Mouse (Mus musculus): ENCODE results near the gene Selenoi. TPM values are rescaled to one million over a fixed set of nuclear protein-coding genes. Genes with fewer than 3 reads are reported as not detected.
A peak's percentile ranks its signal among the peaks of the same experiment; 100 is the strongest.
"Not testable (repeated sequence)": the region's sequence is repeated elsewhere in the genome, so short reads cannot be mapped to it uniquely, and the experiment has no call there.

Selenoi gene
- polyA plus RNA-seq, 1 experiment from 2014 or later = 22.0 TPM

DNA sequence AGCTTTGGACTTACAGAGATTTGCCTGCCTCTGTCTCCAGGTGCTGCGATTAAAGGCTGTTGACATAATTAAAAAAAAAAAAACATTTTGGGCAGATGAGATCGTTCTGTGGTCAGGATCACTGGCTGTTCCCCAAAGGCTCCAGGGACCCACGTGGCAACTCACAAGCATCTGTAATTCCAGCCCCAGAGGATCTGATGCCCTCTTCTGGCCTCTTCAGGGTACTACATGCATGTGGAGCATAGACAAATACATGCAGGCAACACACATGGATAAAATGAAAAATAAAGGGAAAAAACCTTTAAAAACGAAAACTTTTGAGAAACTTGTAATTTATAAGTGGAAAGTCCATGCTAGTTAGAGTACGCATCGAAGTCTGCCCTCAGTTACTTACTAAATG is 25.1 kb upstream of the Selenoi start:
- H3K4me1 ChIP-seq (replicated peaks) = 0 out of 2 replicates have a peak, but pooled peaks cover 4% of the 10 kb centered on the region
- H3K36me3 ChIP-seq = no peaks in the 10 kb centered on the region
- H3K4me2 ChIP-seq = no peak overlapping the region
- no peaks in the 10 kb centered on the region for H3K9me3 ChIP-seq
- no peak overlapping the region for H3K9ac ChIP-seq (replicated peaks)
- H3K27me3 ChIP-seq = no peaks in the 10 kb centered on the region
- ATAC-seq (ENCODE audit: insufficient number of reproducible peaks, insufficient read depth, low FRiP score, low TSS enrichment, low read depth) = no peak
- no peak overlapping the region for H3K4me3 ChIP-seq (replicated peaks)
- H3K27ac ChIP-seq = no peak overlapping the region
- WGBS = 73% methylated on average over 6 of the region's 6 CpGs

DNA sequence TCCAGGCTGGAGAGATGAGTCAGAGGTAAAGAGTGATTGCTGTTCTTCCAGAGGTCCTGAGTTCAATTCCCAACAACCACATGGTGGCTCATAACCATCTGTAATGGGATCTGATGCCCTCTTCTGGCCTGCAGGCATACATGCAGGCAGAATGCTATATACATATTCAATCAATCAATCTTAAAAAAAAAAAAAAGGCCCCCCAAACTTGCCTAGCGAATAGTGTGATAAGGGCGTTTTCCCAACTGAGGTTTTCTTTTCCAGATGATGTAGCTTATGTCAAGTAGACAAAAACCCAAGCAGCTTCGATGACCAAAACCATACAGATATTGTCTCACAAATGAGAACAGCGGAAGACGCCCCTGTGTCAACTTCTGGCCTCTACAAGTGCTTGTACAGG is 21.6 kb upstream of the Selenoi start:
- not testable (repeated sequence) for ATAC-seq (ENCODE audit: insufficient number of reproducible peaks, insufficient read depth, low FRiP score, low TSS enrichment, low read depth); H3K4me3 ChIP-seq (replicated peaks); H3K27ac ChIP-seq; H3K36me3 ChIP-seq; H3K4me1 ChIP-seq (replicated peaks); H3K9ac ChIP-seq (replicated peaks); H3K27me3 ChIP-seq; H3K4me2 ChIP-seq; H3K9me3 ChIP-seq
- WGBS = 88% methylated on average over 5 of the region's 5 CpGs

DNA sequence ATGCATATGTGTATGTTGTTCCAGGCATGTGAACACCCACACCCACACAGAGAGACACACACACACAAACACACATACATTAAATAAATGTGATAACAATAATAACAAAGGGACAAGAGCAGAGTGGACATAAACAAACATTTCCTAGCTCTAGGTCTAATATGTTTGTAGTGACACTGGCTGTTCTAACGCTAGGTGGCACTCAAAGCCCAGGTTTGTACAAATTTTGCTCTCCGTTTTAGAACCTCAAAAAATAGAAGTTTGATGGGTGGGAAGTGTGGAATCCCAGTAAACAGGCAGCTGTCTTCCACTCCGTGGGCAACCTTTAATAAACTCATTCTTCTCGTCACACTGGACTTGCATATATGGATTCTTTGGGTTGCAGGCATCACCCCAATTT is 17.5 kb upstream of the Selenoi start:
- Histone ChIP-seq H3K36me3 (no peaks in the 10 kb centered on the region), H3K27ac (no peak overlapping the region), H3K9me3 (no peaks in the 10 kb centered on the region), H3K4me2 (no peak overlapping the region), H3K4me3 (replicated peaks) (no peak overlapping the region), H3K27me3 (no peaks in the 10 kb centered on the region), H3K4me1 (replicated peaks) (no peaks in the 10 kb centered on the region), H3K9ac (replicated peaks) (no peak overlapping the region)
- ATAC-seq (ENCODE audit: insufficient number of reproducible peaks, insufficient read depth, low FRiP score, low TSS enrichment, low read depth) = no peak
- WGBS = 8% methylated on average over 4 of the region's 4 CpGs

DNA sequence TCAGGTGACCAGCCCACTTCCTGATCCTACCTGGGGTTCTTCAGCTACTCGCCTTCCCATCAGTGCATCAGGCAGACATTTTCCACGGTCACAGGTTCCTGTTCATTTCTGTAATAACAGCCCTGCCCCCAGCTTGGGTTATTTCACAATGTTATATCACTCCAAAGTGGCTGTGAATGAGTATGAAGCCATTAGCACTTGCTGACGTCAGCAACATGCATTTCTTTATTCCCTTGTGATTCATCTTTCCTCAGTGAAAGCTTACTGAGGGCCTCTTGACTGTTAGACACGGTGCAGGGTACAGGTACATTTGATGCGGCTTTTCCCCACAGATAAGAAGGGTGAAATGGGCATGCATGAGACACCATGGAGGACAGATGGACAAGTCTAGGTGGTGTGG is 16.4 kb upstream of the Selenoi start:
- 77% methylated on average over 5 of the region's 5 CpGs for WGBS
- H3K27ac ChIP-seq = no peak overlapping the region
- no peak for ATAC-seq (ENCODE audit: insufficient number of reproducible peaks, insufficient read depth, low FRiP score, low TSS enrichment, low read depth)

DNA sequence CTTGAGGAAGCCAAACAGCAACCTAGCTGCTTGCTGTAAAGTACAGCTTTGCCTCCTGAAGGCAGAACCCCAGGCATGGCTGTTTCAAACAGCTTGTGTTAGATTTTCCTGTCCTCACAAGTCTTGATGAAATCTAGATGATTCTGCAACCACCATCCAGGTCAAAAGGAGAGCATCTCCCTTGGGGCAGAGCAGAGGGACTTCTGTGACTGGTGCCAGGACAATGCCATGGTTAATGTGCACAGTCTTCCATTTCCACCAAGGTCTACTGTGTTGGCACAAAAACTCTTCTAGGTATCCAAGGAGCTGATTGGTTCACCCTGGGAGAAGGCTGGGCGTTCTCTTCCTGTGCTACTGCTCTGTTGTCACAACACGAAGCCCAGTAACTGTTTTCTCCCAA is 12.7 kb upstream of the Selenoi start:
- H3K36me3 ChIP-seq = peaks cover 6% of the 10 kb centered on the region; the same call in 1 of the 2 replicates
- H3K4me3 ChIP-seq (replicated peaks) = no peak overlapping the region
- H3K27me3 ChIP-seq = no peaks in the 10 kb centered on the region
- no peaks in the 10 kb centered on the region for H3K4me1 ChIP-seq (replicated peaks)
- WGBS = 89% methylated on average over 2 of the region's 2 CpGs
- no peak for ATAC-seq (ENCODE audit: insufficient number of reproducible peaks, insufficient read depth, low FRiP score, low TSS enrichment, low read depth)
- no peaks in the 10 kb centered on the region for H3K9me3 ChIP-seq
- H3K27ac ChIP-seq = no peak overlapping the region
- no peak overlapping the region for H3K9ac ChIP-seq (replicated peaks)
- no peak overlapping the region for H3K4me2 ChIP-seq

More for the DNA sequence above, 16.4 kb upstream of the Selenoi start:
- Histone ChIP-seq H3K4me1 (replicated peaks) (no peaks in the 10 kb centered on the region), H3K4me2 (no peak overlapping the region), H3K9ac (replicated peaks) (no peak overlapping the region), H3K4me3 (replicated peaks) (no peak overlapping the region), H3K9me3 (no peaks in the 10 kb centered on the region), H3K36me3 (no peaks in the 10 kb centered on the region), H3K27me3 (no peaks in the 10 kb centered on the region)

DNA sequence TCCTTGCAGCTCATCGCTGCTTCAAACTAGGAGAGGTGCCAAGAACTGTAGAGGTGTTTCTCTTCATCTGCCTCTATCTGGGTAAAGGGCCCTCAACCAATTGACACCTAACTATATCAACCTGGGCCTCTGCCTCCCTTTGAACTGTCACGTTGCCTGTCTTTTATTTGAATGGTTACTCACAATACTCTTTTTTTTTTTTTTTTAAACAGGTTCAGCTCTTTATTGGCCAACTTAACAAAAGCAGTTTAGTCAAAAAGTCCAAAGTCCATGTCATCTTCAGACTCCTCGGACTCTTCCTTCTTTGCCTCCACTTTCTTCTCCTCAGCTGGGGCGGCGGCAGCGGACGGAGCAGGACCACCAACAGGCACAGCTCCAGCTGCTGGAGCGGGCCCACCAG is 11.7 kb upstream of the Selenoi start:
- WGBS = 90% methylated on average over 8 of the region's 8 CpGs
- H3K4me3 ChIP-seq (replicated peaks) = no peak overlapping the region
- H3K9ac ChIP-seq (replicated peaks) = no peak overlapping the region
- no peak overlapping the region for H3K4me2 ChIP-seq
- H3K9me3 ChIP-seq = no peaks in the 10 kb centered on the region
- no peak for ATAC-seq (ENCODE audit: insufficient number of reproducible peaks, insufficient read depth, low FRiP score, low TSS enrichment, low read depth)
- peaks cover 6% of the 10 kb centered on the region; the same call in 1 of the 2 replicates for H3K36me3 ChIP-seq
- H3K4me1 ChIP-seq (replicated peaks) = no peaks in the 10 kb centered on the region
- H3K27me3 ChIP-seq = no peaks in the 10 kb centered on the region
- no peak overlapping the region for H3K27ac ChIP-seq

DNA sequence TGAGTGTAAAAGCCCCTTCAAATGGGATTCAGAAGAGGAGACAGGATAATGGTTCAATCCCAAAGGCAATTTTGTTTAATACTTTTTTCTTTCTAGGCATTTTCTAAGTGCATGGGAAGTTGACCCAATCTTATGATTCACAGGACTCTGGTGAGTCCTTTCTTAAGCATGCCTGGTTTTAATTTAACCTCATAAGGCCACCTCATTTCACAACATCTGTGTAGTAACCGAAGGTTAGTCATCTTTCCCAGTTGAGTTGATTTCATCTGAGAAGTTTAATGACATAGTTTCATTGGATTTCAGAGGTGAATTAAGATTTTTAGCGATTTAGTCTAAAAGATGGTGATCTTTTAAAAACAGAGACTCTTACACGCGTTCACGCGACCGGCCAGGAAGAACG is 9.7 kb upstream of the Selenoi start:
- 96% methylated on average over 8 of the region's 8 CpGs for WGBS
- Histone ChIP-seq H3K4me2 (no peak overlapping the region), H3K9me3 (no peaks in the 10 kb centered on the region), H3K4me3 (replicated peaks) (no peak overlapping the region), H3K27me3 (no peaks in the 10 kb centered on the region), H3K36me3 (peaks cover 6% of the 10 kb centered on the region; the same call in 1 of the 2 replicates), H3K27ac (no peak overlapping the region), H3K4me1 (replicated peaks) (no peaks in the 10 kb centered on the region), H3K9ac (replicated peaks) (no peak overlapping the region)
- ATAC-seq (ENCODE audit: insufficient number of reproducible peaks, insufficient read depth, low FRiP score, low TSS enrichment, low read depth) = no peak

DNA sequence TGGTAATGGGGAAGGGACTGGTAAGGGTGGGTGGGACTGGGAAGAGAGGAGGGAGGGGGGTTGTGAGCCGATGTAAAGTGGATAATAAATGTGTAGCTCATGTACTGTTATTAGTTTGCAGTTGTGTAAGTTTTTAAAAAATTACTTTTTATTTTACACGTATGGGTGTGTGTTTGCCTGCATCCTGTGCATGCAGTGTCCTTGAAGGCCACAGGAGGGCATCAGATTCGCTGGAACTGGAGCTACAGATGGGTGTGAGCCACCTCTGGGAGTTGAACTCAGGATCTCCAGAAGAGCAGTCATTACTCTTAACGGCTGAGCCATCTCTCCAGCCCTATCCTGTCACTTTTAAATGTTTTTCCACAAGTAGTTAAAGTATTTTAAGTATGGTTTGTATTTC is 1.5 kb upstream of the Selenoi start:
- Histone ChIP-seq H3K4me1 (replicated peaks) (peaks cover 21% of the 10 kb centered on the region), H3K4me2 (no peak overlapping the region), H3K9ac (replicated peaks) (no peak overlapping the region), H3K27ac (no peak overlapping the region), H3K4me3 (replicated peaks) (no peak overlapping the region), H3K36me3 (peaks cover 8% of the 10 kb centered on the region; the same call in 1 of the 2 replicates), H3K9me3 (peaks cover 8% of the 10 kb centered on the region; the same call in 1 of the 2 replicates), H3K27me3 (no peaks in the 10 kb centered on the region)
- ATAC-seq (ENCODE audit: insufficient number of reproducible peaks, insufficient read depth, low FRiP score, low TSS enrichment, low read depth) = no peak
- 80% methylated on average over 4 of the region's 4 CpGs for WGBS

DNA sequence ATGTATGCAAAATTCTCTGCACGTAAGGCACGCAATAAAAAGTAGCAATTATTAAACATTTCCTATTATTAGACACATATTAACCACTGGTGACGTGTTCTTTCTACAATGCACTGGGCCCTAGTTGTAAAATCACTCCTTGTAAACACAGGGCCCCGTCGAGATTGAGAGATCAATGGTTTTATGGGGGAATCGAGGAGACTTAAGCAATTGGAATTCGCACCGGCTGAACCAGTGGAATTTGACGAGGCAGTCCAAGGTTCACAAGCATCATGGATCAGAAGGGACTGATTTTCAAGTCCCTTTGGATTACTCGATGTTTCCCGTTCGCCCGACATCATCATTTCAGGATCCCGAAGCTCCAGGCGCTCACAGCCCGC is 500 bp upstream of the Selenoi start:
- peak overlapping the region; percentile 90 for H3K27ac ChIP-seq
- peaks cover 21% of the 10 kb centered on the region for H3K4me1 ChIP-seq (replicated peaks)
- H3K27me3 ChIP-seq = no peaks in the 10 kb centered on the region
- peak overlapping the region; percentile 69 for H3K4me3 ChIP-seq (replicated peaks)
- H3K9me3 ChIP-seq = peaks cover 8% of the 10 kb centered on the region; the same call in 1 of the 2 replicates
- H3K36me3 ChIP-seq = peaks cover 8% of the 10 kb centered on the region; the same call in 1 of the 2 replicates
- ATAC-seq (ENCODE audit: insufficient number of reproducible peaks, insufficient read depth, low FRiP score, low TSS enrichment, low read depth) = no peak
- 49% methylated on average over 16 of the region's 16 CpGs for WGBS
- H3K4me2 ChIP-seq = peak overlapping the region; percentile 65
- H3K9ac ChIP-seq (replicated peaks) = peak overlapping the region; percentile 63

DNA sequence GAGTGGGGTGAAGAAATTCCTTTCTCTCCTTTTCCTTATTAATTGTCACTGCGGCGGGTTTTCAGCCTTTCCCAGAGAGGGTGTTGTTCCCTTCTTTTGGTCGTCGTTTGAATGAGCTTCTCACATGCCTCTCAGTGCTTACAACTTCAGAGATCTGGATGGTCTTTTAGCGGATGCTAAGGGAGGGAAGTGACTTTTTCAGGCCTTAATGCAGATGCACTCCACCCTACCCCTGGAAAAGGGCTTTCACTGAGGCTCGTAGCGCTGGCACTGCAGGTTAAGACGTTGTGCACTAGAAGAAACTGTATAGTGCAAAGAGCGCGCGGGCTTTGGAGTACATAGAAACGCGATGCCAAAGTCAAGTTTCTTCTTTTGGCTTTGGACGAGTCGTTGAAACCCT is 661 bp downstream of the Selenoi start:
- Histone ChIP-seq H3K36me3 (peaks cover 8% of the 10 kb centered on the region; the same call in 1 of the 2 replicates), H3K9me3 (peaks cover 8% of the 10 kb centered on the region; the same call in 1 of the 2 replicates), H3K4me1 (replicated peaks) (peaks cover 21% of the 10 kb centered on the region), H3K9ac (replicated peaks) (peak overlapping the region; percentile 85), H3K27ac (peak overlapping the region; percentile 90), H3K27me3 (no peaks in the 10 kb centered on the region), H3K4me3 (replicated peaks) (peak overlapping the region; percentile 69), H3K4me2 (peak overlapping the region; percentile 65)
- ATAC-seq (ENCODE audit: insufficient number of reproducible peaks, insufficient read depth, low FRiP score, low TSS enrichment, low read depth) = no peak
- 6% methylated on average over 15 of the region's 15 CpGs for WGBS

DNA sequence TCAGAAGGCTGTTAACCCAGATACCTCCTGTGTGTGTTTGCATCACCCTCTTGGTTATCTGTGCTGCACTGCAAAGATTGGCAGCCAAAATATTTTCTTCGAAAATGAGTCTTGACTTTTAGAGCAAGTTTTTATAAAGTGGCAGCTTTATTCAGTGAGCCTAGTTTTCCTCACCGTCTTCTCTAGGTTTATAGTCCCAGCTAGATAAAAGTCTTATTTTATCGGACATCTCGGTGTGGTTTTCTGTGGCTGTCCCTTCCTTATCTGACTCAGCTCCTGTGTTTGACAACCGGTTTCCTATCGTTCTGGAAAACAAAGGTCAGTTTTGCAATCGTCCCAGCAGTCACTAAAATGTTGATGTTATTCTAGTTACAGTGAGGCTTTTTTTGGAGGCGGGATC is 1.6 kb downstream of the Selenoi start:
- Histone ChIP-seq H3K9me3 (peaks cover 8% of the 10 kb centered on the region; the same call in 1 of the 2 replicates), H3K36me3 (peaks cover 8% of the 10 kb centered on the region; the same call in 1 of the 2 replicates), H3K4me3 (replicated peaks) (peak overlapping the region; percentile 69), H3K27me3 (no peaks in the 10 kb centered on the region), H3K9ac (replicated peaks) (no peak overlapping the region), H3K4me1 (replicated peaks) (peaks cover 21% of the 10 kb centered on the region), H3K27ac (no peak overlapping the region), H3K4me2 (peak overlapping the region; percentile 65)
- WGBS = 82% methylated on average over 8 of the region's 8 CpGs
- no peak for ATAC-seq (ENCODE audit: insufficient number of reproducible peaks, insufficient read depth, low FRiP score, low TSS enrichment, low read depth)

DNA sequence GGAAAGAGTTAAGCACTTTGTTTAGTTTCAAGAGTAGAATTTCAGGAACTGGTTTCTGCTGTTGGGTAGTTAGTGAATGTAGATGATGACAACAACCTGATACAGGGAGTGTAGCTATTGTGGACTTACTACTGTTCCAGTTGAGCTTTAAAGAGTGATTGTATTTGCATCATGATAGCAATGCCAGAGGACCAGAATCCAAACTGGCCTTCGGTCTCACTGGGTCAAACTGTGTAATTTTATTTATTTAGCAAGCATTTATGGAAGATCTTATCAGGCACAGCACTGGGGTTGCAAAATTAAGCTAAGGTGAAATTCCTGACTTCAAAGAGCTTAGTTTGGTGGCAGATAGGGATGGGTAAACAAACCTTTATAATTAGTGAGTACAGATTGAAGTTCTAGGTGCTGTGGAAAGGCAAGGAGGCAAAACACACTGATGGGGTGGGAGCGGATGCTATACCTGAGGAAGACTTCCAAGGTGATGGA is 3.3 kb downstream of the Selenoi start:
- 0 out of 2 replicates have a peak, but pooled peaks cover under 1% of the 10 kb centered on the region for H3K36me3 ChIP-seq
- H3K9ac ChIP-seq (replicated peaks) = no peak overlapping the region
- 86% methylated on average over 2 of the region's 2 CpGs for WGBS
- peaks cover 21% of the 10 kb centered on the region for H3K4me1 ChIP-seq (replicated peaks)
- no peak overlapping the region for H3K4me2 ChIP-seq
- ATAC-seq (ENCODE audit: insufficient number of reproducible peaks, insufficient read depth, low FRiP score, low TSS enrichment, low read depth) = no peak
- H3K27me3 ChIP-seq = no peaks in the 10 kb centered on the region
- H3K27ac ChIP-seq = no peak overlapping the region
- H3K4me3 ChIP-seq (replicated peaks) = no peak overlapping the region
- peaks cover 3% of the 10 kb centered on the region; the same call in 1 of the 2 replicates for H3K9me3 ChIP-seq
